Mouse (Mus musculus) small intestine, adult 2 months (tissue): ENCODE measurements around the gene Gm17428.

Source experiments
- CTCF ChIP-seq: fragments of 200-500 bp; IDR thresholded peaks from 2 replicates; pipeline ENCODE4 v1.5.1; 2012; ENCODE audit warnings: low read depth, mild to moderate bottlenecking, control low read depth, inconsistent platforms, low read length, moderate library complexity, mixed read lengths; ENCODE audit not compliant: insufficient replicate concordance, insufficient read length; ENCODE audit errors: extremely low read depth
- POLR2A ChIP-seq: fragments of 200-500 bp; IDR thresholded peaks from 2 replicates; pipeline ENCODE4 v1.6.1; 2012; ENCODE audit warnings: low read depth, mild to moderate bottlenecking, control low read depth, inconsistent platforms, low read length, moderate library complexity

DNA sequence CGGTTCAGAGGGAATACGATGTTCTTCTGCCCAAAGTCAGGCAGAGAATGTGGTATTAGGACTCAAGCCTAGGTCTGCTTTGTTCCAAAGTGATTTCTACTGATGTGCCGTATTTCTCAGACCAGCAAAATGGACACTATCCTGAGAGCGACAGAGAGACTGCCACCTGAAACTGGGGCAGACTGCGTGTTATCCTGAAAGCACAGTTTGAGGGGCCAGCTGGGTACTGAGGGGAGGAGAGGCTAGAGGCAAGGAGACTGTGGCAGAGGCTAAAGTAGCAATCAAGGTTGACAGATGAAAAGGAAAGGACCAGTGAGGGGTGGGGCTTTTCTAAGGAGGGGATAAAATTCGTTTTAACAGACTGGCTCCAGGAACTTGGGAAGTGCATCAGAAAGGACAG, 24.1 kb downstream of the Gm17428 start:
- TF ChIP-seq CTCF, result no peak
- no peak for TF ChIP-seq POLR2A
